11 mouse cellular contexts compared by ENCODE assay signal in the genomic region with DNA sequence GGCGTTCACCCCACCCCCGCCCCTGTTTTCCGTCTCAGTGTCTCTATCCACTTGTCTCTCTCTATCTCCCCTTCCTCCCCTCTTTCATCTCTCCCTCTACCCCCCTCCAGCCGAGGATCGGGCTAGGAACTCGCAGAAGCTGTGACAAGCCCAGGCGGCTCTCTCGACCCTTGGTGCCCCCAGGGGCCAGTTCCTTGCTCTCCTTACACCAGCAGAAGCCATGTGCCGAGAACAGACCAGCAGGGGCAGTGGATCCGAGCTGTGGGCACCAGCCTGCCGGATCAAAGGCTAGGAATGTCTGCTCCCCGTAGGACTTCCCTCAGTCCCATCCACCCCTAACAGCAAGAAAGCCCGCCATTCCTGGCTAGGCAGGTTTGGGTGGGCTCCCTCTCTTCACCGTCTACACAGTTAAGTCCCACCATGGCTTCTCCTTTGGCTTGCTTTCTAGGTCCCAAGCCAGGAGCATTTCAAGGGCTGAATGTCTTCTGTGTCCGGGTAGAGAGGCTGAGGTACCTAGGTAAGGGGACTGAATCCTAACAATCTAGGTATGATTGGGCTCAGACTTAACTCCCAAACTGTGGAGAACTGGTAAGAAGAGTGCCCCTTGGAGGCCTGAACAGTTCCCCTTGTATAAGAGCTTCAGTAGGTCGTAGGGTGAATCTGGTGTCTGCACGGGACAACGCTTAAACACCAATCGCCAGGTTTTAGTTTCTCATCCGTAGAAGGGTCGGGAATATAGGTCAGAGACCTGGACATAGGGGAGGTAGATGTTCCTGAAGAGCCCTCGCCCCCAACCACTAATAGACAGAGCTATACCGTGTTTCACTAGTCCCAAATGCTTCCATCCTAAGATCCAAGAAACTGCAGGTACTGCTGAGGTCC. TPM values are rescaled to one million over a fixed set of nuclear protein-coding genes. Genes with fewer than 3 reads are reported as not detected.
A peak's percentile ranks its signal among the peaks of the same experiment; 100 is the strongest.
DNase-seq lines count a peak whose midpoint lies in the region; ATAC-seq and TF ChIP-seq lines count a peak whose summit lies in the region.
"Had no signal": no experiment of that assay in that cellular context is flagged by ENCODE, and none has a peak within 500 bp of the region (broad histone marks: within the 10 kb centered on the region; RNA-seq: fewer than 3 reads in every experiment).

No protein-coding gene starts in this region.

- no peak for DNase-seq in heart, postnatal 25 days (ENCODE audit: low spot score)
- DNase-seq in embryo, embryonic 11 days: peak; percentile 53
- no peak for DNase-seq in midbrain, postnatal 0 days (ENCODE audit: low spot score)
- DNase-seq in layer of hippocampus, adult 9-11 months: no peak
- DNase-seq in frontal cortex, postnatal 10 days (ENCODE audit: low spot score in 2 of 2): no peak
- DNase-seq in lung, postnatal 14 days: no peak
- DNase-seq: kidney, adult 18-20 months had no signal

- ATAC-seq in heart, embryonic 12.5 days (ENCODE audit: insufficient number of reproducible peaks, low FRiP score): no peak
- ATAC-seq in hindbrain, embryonic 16.5 days: no peak
- ATAC-seq in midbrain, postnatal 0 days (ENCODE audit: low FRiP score): peak; percentile 10; the same call in 1 of the 2 replicates

- TF ChIP-seq CTCF in midbrain, postnatal 0 days (IDR thresholded peaks at IDR 0.05): peak; percentile 12; the same call in 1 of the 2 replicates

- H3K27ac ChIP-seq in heart, embryonic 12.5 days (ENCODE audit: poor library complexity, severe bottlenecking): no peak overlapping the region
- H3K27ac ChIP-seq in hindbrain, embryonic 16.5 days (ENCODE audit: low read depth, low read length): no peak overlapping the region; the same call in 1 of the 2 replicates
- no peak overlapping the region for H3K27ac ChIP-seq in midbrain, postnatal 0 days (ENCODE audit: low read depth, low read length)

- peaks cover 23% of the 10 kb centered on the region for H3K4me1 ChIP-seq in heart, embryonic 12.5 days (replicated peaks)
- H3K4me1 ChIP-seq in hindbrain, embryonic 16.5 days (ENCODE audit: control insufficient read depth, insufficient read depth, low read depth, low read length): peaks cover 33% of the 10 kb centered on the region
- peaks cover 16% of the 10 kb centered on the region for H3K4me1 ChIP-seq in midbrain, postnatal 0 days (ENCODE audit: insufficient read depth, low read length)

- WGBS in heart, embryonic 12.5 days: 1% methylated on average over 23 of the region's 23 CpGs
- WGBS in hindbrain, embryonic 16.5 days: 3% methylated on average over 23 of the region's 23 CpGs
- WGBS in midbrain, postnatal 0 days: 7% methylated on average over 23 of the region's 23 CpGs

- no peaks in the 10 kb centered on the region for H3K9me3 ChIP-seq in heart, embryonic 12.5 days (replicated peaks)
- no peaks in the 10 kb centered on the region for H3K9me3 ChIP-seq in hindbrain, embryonic 16.5 days (ENCODE audit: control insufficient read depth, low read length)
- no peaks in the 10 kb centered on the region for H3K9me3 ChIP-seq in midbrain, postnatal 0 days (ENCODE audit: low read length)

- 0 out of 2 replicates have a peak overlapping the region, but pooled peaks have one; percentile 18 for H3K9ac ChIP-seq in heart, embryonic 12.5 days
- peak overlapping the region; percentile 60 for H3K9ac ChIP-seq in hindbrain, embryonic 16.5 days (ENCODE audit: low read depth, low read length)
- H3K9ac ChIP-seq in midbrain, postnatal 0 days (replicated peaks; ENCODE audit: low read length, poor library complexity, severe bottlenecking): peak overlapping the region; percentile 33; the same call in 1 of the 2 replicates

- no peaks in the 10 kb centered on the region for H3K36me3 ChIP-seq in heart, embryonic 12.5 days
- no peaks in the 10 kb centered on the region for H3K36me3 ChIP-seq in hindbrain, embryonic 16.5 days (ENCODE audit: control insufficient read depth, insufficient read depth, low read length)
- H3K36me3 ChIP-seq in midbrain, postnatal 0 days (ENCODE audit: insufficient read depth, low read length): no peaks in the 10 kb centered on the region

- H3K4me3 ChIP-seq in heart, embryonic 12.5 days: peak overlapping the region; percentile 43
- H3K4me3 ChIP-seq in hindbrain, embryonic 16.5 days (ENCODE audit: low read length): peak overlapping the region; percentile 53
- H3K4me3 ChIP-seq in midbrain, postnatal 0 days (ENCODE audit: low read depth, low read length): peak overlapping the region; percentile 49

- H3K4me2 ChIP-seq in heart, embryonic 12.5 days: peak overlapping the region; percentile 68
- peak overlapping the region; percentile 86 for H3K4me2 ChIP-seq in hindbrain, embryonic 16.5 days (ENCODE audit: low read length)
- H3K4me2 ChIP-seq in midbrain, postnatal 0 days (ENCODE audit: low read depth, low read length, poor library complexity, severe bottlenecking): peak overlapping the region; percentile 77

- peaks cover 100% of the 10 kb centered on the region for H3K27me3 ChIP-seq in heart, embryonic 12.5 days (replicated peaks)
- H3K27me3 ChIP-seq in hindbrain, embryonic 16.5 days (replicated peaks; ENCODE audit: control insufficient read depth, insufficient read depth, low read length): peaks cover 28% of the 10 kb centered on the region
- peaks cover 44% of the 10 kb centered on the region for H3K27me3 ChIP-seq in midbrain, postnatal 0 days (ENCODE audit: insufficient read depth, low read length)

- intact Hi-C loops in heart, postnatal 25 days (cut with DNase I): no loop called here

RNA-seq across cellular contexts. Expression of gene Wnt3, which starts 1.2 kb away (rescaled TPM):
- polyA plus RNA-seq in heart, embryonic 12.5 days (2016; fragmentation: Nextera tagmentation; extraction: Ambion mirVana): 0.12 and 0.23 TPM in 2 replicates
- total RNA-seq in heart, postnatal 25 days (2021): not detected
- polyA plus RNA-seq in hindbrain, embryonic 16.5 days (2015; fragmentation: Nextera tagmentation; extraction: Ambion mirVana): 11.0 and 12.1 TPM in 2 replicates
- 12.5 and 13.2 TPM in 2 replicates for total RNA-seq in midbrain, postnatal 0 days (2014; rRNA removed)
- polyA plus RNA-seq in midbrain, postnatal 0 days (2015; fragmentation: Nextera tagmentation; extraction: Ambion mirVana): 11.6 and 11.7 TPM in 2 replicates
- total RNA-seq: megakaryocyte-erythroid progenitor cell, adult 5-6 weeks had no signal

RNA-seq across cellular contexts. Expression of gene Wnt9b, which starts 23.1 kb away (rescaled TPM):
- 2.5 and 3.4 TPM in 2 replicates for polyA plus RNA-seq in heart, embryonic 12.5 days (2016; fragmentation: Nextera tagmentation; extraction: Ambion mirVana)
- total RNA-seq in heart, postnatal 25 days (2021): under 1 TPM; 0.78 to 0.99 TPM
- polyA plus RNA-seq in hindbrain, embryonic 16.5 days (2015; fragmentation: Nextera tagmentation; extraction: Ambion mirVana): 0.54 and 0.56 TPM in 2 replicates
- total RNA-seq in midbrain, postnatal 0 days (2014; rRNA removed): 2.6 and 3.2 TPM in 2 replicates
- 1.2 and 1.3 TPM in 2 replicates for polyA plus RNA-seq in midbrain, postnatal 0 days (2015; fragmentation: Nextera tagmentation; extraction: Ambion mirVana)
- total RNA-seq: megakaryocyte-erythroid progenitor cell, adult 5-6 weeks had no signal
- polyA plus RNA-seq: C2C12 had no signal
